Mouse (Mus musculus) heart, adult 2 months (tissue): ENCODE measurements around the gene Lep.

Source experiments
- CTCF ChIP-seq: fragments of 200-600 bp; IDR thresholded peaks from 2 replicates; pipeline ENCODE4 v1.8.1; 2022; ENCODE audit warnings: antibody characterized with exemption, mild to moderate bottlenecking, moderate library complexity
- POLR2A ChIP-seq: fragments of 200-500 bp; IDR thresholded peaks from 2 replicates; pipeline ENCODE4 v1.6.1; 2011; ENCODE audit warnings: mild to moderate bottlenecking, low read depth, low read length, control low read depth; ENCODE audit not compliant: insufficient read depth

- TF ChIP-seq POLR2A (no peak), CTCF (no peak)
Measured at GRCm38 (mm10) chr6:29082776-29083354, 22.8 kb downstream of the Lep start.
